Mouse (Mus musculus): Measurements from ENCODE around the gene Scrt2. TPM values are rescaled to one million over a fixed set of nuclear protein-coding genes. Genes with fewer than 3 reads are reported as not detected.

Gene Scrt2
- polyA plus RNA-seq, 2 experiments, result 0.36 TPM; not detected in 1

- WGBS, result 85% methylated on average over 5 of the region's 5 CpGs
- H3K36me3 ChIP-seq (ENCODE audit: control insufficient read depth, insufficient read depth, low read length), result no peaks in the 10 kb centered on the region
- no peak overlapping the region for H3K4me2 ChIP-seq (replicated peaks; ENCODE audit: low read depth, low read length, severe bottlenecking)
- H3K9me3 ChIP-seq (ENCODE audit: control insufficient read depth, low read length), result no peaks in the 10 kb centered on the region
- H3K9ac ChIP-seq (ENCODE audit: low read depth, low read length, severe bottlenecking), result no peak overlapping the region
- ATAC-seq (ENCODE audit: low FRiP score, low read depth) (no peak), DNase-seq (ENCODE audit: low spot score) (no peak)
- no peaks in the 10 kb centered on the region for H3K4me1 ChIP-seq (ENCODE audit: control insufficient read depth, insufficient read depth, low read length)
- H3K27me3 ChIP-seq (ENCODE audit: control insufficient read depth, insufficient read depth, low read length), result peaks cover 39% of the 10 kb centered on the region
- no peak for TF ChIP-seq POLR2A (IDR thresholded peaks at IDR 0.05; ENCODE audit: borderline replicate concordance, extremely low read depth, insufficient read depth, insufficient read length)
- no peak overlapping the region for H3K27ac ChIP-seq (replicated peaks; ENCODE audit: low read depth, low read length)
- no peak overlapping the region for H3K4me3 ChIP-seq (replicated peaks; ENCODE audit: low read length)
These were observed 5.8 kb downstream of the Scrt2 start for GRCm38 (mm10) chr2:152087111-152087510.

DNA sequence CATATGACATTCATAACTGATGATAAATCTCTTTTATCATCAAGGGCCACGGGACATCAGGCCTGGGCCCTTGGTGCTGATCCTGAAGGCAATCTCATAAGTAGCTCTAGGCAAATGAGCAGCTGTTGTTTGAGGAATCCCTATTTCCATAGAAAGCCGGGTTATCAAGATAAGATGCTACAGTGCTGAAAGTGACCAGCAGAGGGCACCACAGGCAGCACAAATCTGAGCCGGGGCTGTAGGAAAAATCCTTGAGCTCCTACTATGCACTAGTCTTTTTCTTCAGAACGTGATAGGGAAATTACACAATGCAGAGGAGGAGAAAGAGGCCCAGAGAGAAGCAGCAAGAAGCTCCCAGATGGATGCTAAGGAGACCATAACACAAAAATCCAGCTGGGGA lies 7.7 kb downstream of the Scrt2 start:
- H3K27ac ChIP-seq (replicated peaks; ENCODE audit: low read depth, low read length), result no peak overlapping the region
- no peak overlapping the region for H3K9ac ChIP-seq (ENCODE audit: low read depth, low read length, severe bottlenecking)
- TF ChIP-seq POLR2A (IDR thresholded peaks at IDR 0.05; ENCODE audit: borderline replicate concordance, extremely low read depth, insufficient read depth, insufficient read length), result no peak
- ATAC-seq (ENCODE audit: low FRiP score, low read depth) (no peak), DNase-seq (ENCODE audit: low spot score) (peak; percentile 32)
- H3K36me3 ChIP-seq (ENCODE audit: control insufficient read depth, insufficient read depth, low read length), result no peaks in the 10 kb centered on the region
- H3K4me1 ChIP-seq (ENCODE audit: control insufficient read depth, insufficient read depth, low read length), result no peaks in the 10 kb centered on the region
- 11% methylated on average over 4 of the region's 4 CpGs for WGBS
- no peak overlapping the region for H3K4me3 ChIP-seq (replicated peaks; ENCODE audit: low read length)
- peaks cover 44% of the 10 kb centered on the region for H3K27me3 ChIP-seq (ENCODE audit: control insufficient read depth, insufficient read depth, low read length)
- H3K4me2 ChIP-seq (replicated peaks; ENCODE audit: low read depth, low read length, severe bottlenecking), result no peak overlapping the region
- H3K9me3 ChIP-seq (ENCODE audit: control insufficient read depth, low read length), result no peaks in the 10 kb centered on the region

DNA sequence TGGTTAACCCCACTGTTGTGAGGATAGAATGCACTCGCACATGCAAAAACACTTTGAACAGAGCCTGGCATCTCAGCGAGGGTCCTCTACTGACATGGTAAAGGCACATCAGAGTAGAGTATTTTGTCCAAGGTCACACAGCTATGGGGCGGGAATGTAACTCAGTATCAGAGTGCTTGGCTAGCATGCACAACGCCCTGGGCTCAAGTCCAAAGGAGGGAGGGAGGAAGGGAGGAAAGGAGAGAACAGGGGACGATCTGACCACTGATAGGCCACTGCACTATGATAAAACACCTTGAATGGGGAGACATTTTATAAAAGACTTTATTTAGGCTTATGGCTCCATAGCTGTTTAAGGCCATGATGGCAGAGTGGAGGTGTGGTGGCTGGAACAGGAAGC lies 8.3 kb downstream of the Scrt2 start:
- no peak for DNase-seq (ENCODE audit: low spot score)
- no peak for TF ChIP-seq POLR2A (IDR thresholded peaks at IDR 0.05; ENCODE audit: borderline replicate concordance, extremely low read depth, insufficient read depth, insufficient read length)
- no peak for ATAC-seq (ENCODE audit: low FRiP score, low read depth)
- Histone ChIP-seq H3K27me3 (ENCODE audit: control insufficient read depth, insufficient read depth, low read length) (peaks cover 45% of the 10 kb centered on the region), H3K9ac (ENCODE audit: low read depth, low read length, severe bottlenecking) (no peak overlapping the region), H3K27ac (replicated peaks; ENCODE audit: low read depth, low read length) (no peak overlapping the region), H3K4me1 (ENCODE audit: control insufficient read depth, insufficient read depth, low read length) (no peaks in the 10 kb centered on the region), H3K4me2 (replicated peaks; ENCODE audit: low read depth, low read length, severe bottlenecking) (no peak overlapping the region), H3K4me3 (replicated peaks; ENCODE audit: low read length) (no peak overlapping the region), H3K9me3 (ENCODE audit: control insufficient read depth, low read length) (no peaks in the 10 kb centered on the region), H3K36me3 (ENCODE audit: control insufficient read depth, insufficient read depth, low read length) (no peaks in the 10 kb centered on the region)
- 82% methylated on average over 5 of the region's 5 CpGs for WGBS

DNA sequence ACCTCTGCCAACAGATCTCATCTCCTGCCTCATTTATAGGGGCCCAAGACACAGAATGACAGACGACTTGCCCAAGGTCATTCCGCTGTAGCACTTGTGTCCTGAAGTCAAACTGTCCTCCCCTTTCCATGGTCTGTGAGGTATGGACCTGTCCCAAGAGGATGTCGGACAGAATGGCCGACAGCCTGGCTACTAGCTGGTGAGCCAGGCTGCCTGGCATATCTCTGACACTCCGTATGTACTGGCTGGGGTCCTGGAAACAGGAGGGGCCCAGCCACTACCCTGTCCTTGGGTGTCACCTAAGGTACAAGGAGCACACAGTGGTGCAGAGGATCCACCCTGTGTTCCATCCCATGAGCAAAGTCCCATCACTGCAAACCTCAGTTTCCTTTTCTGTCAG lies 9.2 kb downstream of the Scrt2 start:
- DNase-seq (ENCODE audit: low spot score) (no peak), ATAC-seq (ENCODE audit: low FRiP score, low read depth) (no peak)
- WGBS, result 86% methylated on average over 5 of the region's 5 CpGs
- Histone ChIP-seq H3K4me3 (replicated peaks; ENCODE audit: low read length) (no peak overlapping the region), H3K4me2 (replicated peaks; ENCODE audit: low read depth, low read length, severe bottlenecking) (no peak overlapping the region), H3K27me3 (ENCODE audit: control insufficient read depth, insufficient read depth, low read length) (peaks cover 54% of the 10 kb centered on the region), H3K9me3 (ENCODE audit: control insufficient read depth, low read length) (no peaks in the 10 kb centered on the region), H3K9ac (ENCODE audit: low read depth, low read length, severe bottlenecking) (no peak overlapping the region), H3K4me1 (ENCODE audit: control insufficient read depth, insufficient read depth, low read length) (peaks cover 5% of the 10 kb centered on the region; the same call in 1 of the 2 replicates), H3K27ac (replicated peaks; ENCODE audit: low read depth, low read length) (no peak overlapping the region), H3K36me3 (ENCODE audit: control insufficient read depth, insufficient read depth, low read length) (no peaks in the 10 kb centered on the region)
- TF ChIP-seq POLR2A (IDR thresholded peaks at IDR 0.05; ENCODE audit: borderline replicate concordance, extremely low read depth, insufficient read depth, insufficient read length), result no peak

DNA sequence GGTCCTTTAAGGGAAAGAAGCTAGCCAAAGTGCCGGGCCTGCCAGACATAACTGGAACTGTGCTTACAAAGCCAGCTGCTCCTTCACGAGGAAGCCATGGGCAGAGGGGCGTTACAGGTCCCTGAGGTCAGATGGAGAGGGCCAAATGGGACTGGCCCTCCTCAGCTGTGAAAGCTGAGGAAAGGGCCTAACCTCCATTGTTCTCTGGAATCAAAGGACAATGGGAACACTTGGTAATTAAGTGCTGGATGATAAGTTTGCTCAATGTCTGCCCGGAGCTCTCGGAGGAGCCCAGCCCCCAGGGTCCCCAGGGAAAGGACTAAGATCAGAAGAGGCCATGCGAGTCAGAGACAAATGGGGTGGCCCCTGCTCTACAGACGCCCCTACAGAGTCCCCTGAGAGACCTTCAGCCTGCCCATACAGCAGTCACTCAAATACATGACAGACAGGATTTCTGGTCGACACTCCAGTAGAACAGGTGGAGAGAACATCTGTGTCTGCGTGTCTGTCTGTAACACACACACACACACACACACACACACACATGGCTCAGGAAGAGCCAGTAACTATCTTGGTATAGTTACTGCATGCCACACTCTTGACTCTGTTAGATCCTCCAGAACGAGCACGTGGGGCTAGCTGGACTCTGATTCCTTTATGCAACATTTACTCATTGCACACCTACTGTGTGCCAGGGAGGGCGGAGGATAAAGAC lies 10.2 kb downstream of the Scrt2 start:
- DNase-seq (ENCODE audit: low spot score) (no peak), ATAC-seq (ENCODE audit: low FRiP score, low read depth) (peak; percentile 28; the same call in 1 of the 2 replicates)
- Histone ChIP-seq H3K36me3 (ENCODE audit: control insufficient read depth, insufficient read depth, low read length) (no peaks in the 10 kb centered on the region), H3K27me3 (ENCODE audit: control insufficient read depth, insufficient read depth, low read length) (peaks cover 62% of the 10 kb centered on the region), H3K4me3 (replicated peaks; ENCODE audit: low read length) (no peak overlapping the region), H3K27ac (replicated peaks; ENCODE audit: low read depth, low read length) (no peak overlapping the region), H3K9me3 (ENCODE audit: control insufficient read depth, low read length) (no peaks in the 10 kb centered on the region), H3K4me1 (ENCODE audit: control insufficient read depth, insufficient read depth, low read length) (peaks cover 5% of the 10 kb centered on the region; the same call in 1 of the 2 replicates), H3K9ac (ENCODE audit: low read depth, low read length, severe bottlenecking) (no peak overlapping the region), H3K4me2 (replicated peaks; ENCODE audit: low read depth, low read length, severe bottlenecking) (no peak overlapping the region)
- WGBS, result 38% methylated on average over 12 of the region's 12 CpGs
- no peak for TF ChIP-seq POLR2A (IDR thresholded peaks at IDR 0.05; ENCODE audit: borderline replicate concordance, extremely low read depth, insufficient read depth, insufficient read length)
